Mouse (Mus musculus) liver, embryonic 15.5 days (tissue): ENCODE results near the gene Zfp142. TPM values are rescaled to one million over a fixed set of nuclear protein-coding genes. Genes with fewer than 3 reads are reported as not detected.

Experiments used
- ATAC-seq: fragments of 200-750 bp; cut with Nextera tagmentation; 2 replicates; pipeline ENCODE4 v1.8.0; 2017; ENCODE audit warnings: moderate number of reproducible peaks, mild to moderate bottlenecking, moderate library complexity; ENCODE audit not compliant: insufficient read depth
- H3K27ac ChIP-seq: fragments of 300-500 bp; sonication (generic); replicated peaks from 2 replicates; pipeline ENCODE4 v1.5.1; 2015; ENCODE audit warnings: mild to moderate bottlenecking, inconsistent platforms
- H3K27me3 ChIP-seq: fragments of 300-500 bp; sonication (generic); 2 replicates; pipeline ENCODE4 v1.6.1; 2015; ENCODE audit warnings: mild to moderate bottlenecking, inconsistent platforms
- H3K36me3 ChIP-seq: fragments of 300-500 bp; sonication (generic); replicated peaks from 2 replicates; pipeline ENCODE4 v1.6.1; 2015; ENCODE audit warnings: moderate library complexity, mild to moderate bottlenecking, inconsistent platforms
- H3K4me1 ChIP-seq: fragments of 300-500 bp; sonication (generic); replicated peaks from 2 replicates; pipeline ENCODE4 v1.6.1; 2015; ENCODE audit warnings: inconsistent platforms
- H3K4me2 ChIP-seq: fragments of 300-500 bp; sonication (generic); 2 replicates; pipeline ENCODE4 v1.6.1; 2015; ENCODE audit warnings: moderate library complexity, mild to moderate bottlenecking, inconsistent platforms
- H3K4me3 ChIP-seq: fragments of 300-500 bp; sonication (generic); replicated peaks from 2 replicates; pipeline ENCODE4 v1.5.1; 2015; ENCODE audit warnings: mild to moderate bottlenecking, inconsistent platforms
- H3K9ac ChIP-seq: fragments of 300-500 bp; sonication (generic); 2 replicates; pipeline ENCODE4 v1.6.1; 2015; ENCODE audit warnings: moderate library complexity, mild to moderate bottlenecking, inconsistent platforms
- H3K9me3 ChIP-seq: fragments of 300-500 bp; sonication (generic); replicated peaks from 2 replicates; pipeline ENCODE4 v1.6.1; 2016; ENCODE audit warnings: inconsistent platforms
- WGBS: fragments of 180-500 bp; shearing (Covaris S2); methylation state at CpG from one replicate; pipeline ENCODE4 v1.1.7; 2015; ENCODE audit warnings: mixed read lengths; ENCODE audit not compliant: insufficient replicate concordance; 5-methylcytosine and 5-hydroxymethylcytosine counted together
- polyA plus RNA-seq: library from polyadenylated mRNA; unstranded; fragments of >200 nt; fragmentation: Nextera tagmentation; extraction: Ambion mirVana; gene quantifications from 2 replicates; pipeline ENCODE4 v1.2.1, GENCODE M21; 2015

Gene Zfp142
- polyA plus RNA-seq, 1 experiment from 2014 or later: 1.9 TPM

- Histone ChIP-seq H3K36me3 (peaks cover 35% of the 10 kb centered on the region), H3K9me3 (no peaks in the 10 kb centered on the region), H3K27ac (no peak overlapping the region), H3K9ac (no peak overlapping the region), H3K4me3 (no peak overlapping the region), H3K4me1 (peaks cover 29% of the 10 kb centered on the region), H3K27me3 (no peaks in the 10 kb centered on the region), H3K4me2 (no peak overlapping the region)
- WGBS: 70% methylated on average over 3 of the region's 3 CpGs
- no peak for ATAC-seq
Observed at GRCm38 (mm10) chr1:74582621-74583020, 5.4 kb downstream of the Zfp142 start.

GRCm38 (mm10) chr1:74569739-74570719 is 18.0 kb downstream of the Zfp142 start:
- H3K4me3 ChIP-seq: no peak overlapping the region
- peaks cover 87% of the 10 kb centered on the region for H3K36me3 ChIP-seq
- 82% methylated on average over 29 of the region's 29 CpGs for WGBS

GRCm38 (mm10) chr1:74565834-74566233 is 22.2 kb downstream of the Zfp142 start:
- no peak overlapping the region for H3K4me2 ChIP-seq
- no peaks in the 10 kb centered on the region for H3K4me1 ChIP-seq
- no peak overlapping the region for H3K27ac ChIP-seq
- WGBS: 65% methylated on average over 6 of the region's 6 CpGs
- H3K4me3 ChIP-seq: no peak overlapping the region
- H3K36me3 ChIP-seq: peaks cover 54% of the 10 kb centered on the region
- no peaks in the 10 kb centered on the region for H3K9me3 ChIP-seq
- no peak overlapping the region for H3K9ac ChIP-seq
- H3K27me3 ChIP-seq: no peaks in the 10 kb centered on the region
- no peak for ATAC-seq

More at GRCm38 (mm10) chr1:74569739-74570719, 18.0 kb downstream of the Zfp142 start:
- Histone ChIP-seq H3K9ac (no peak overlapping the region), H3K9me3 (no peaks in the 10 kb centered on the region), H3K27ac (no peak overlapping the region), H3K27me3 (no peaks in the 10 kb centered on the region), H3K4me1 (no peaks in the 10 kb centered on the region), H3K4me2 (no peak overlapping the region)
- no peak for ATAC-seq

GRCm38 (mm10) chr1:74559061-74559460 is 29.0 kb downstream of the Zfp142 start:
- no peak overlapping the region for H3K4me2 ChIP-seq
- H3K4me3 ChIP-seq: no peak overlapping the region
- H3K27ac ChIP-seq: no peak overlapping the region
- 53% methylated on average over 5 of the region's 5 CpGs for WGBS
- no peaks in the 10 kb centered on the region for H3K9me3 ChIP-seq
- no peaks in the 10 kb centered on the region for H3K27me3 ChIP-seq
- H3K4me1 ChIP-seq: no peaks in the 10 kb centered on the region
- H3K36me3 ChIP-seq: no peaks in the 10 kb centered on the region
- no peak for ATAC-seq
- H3K9ac ChIP-seq: no peak overlapping the region

GRCm38 (mm10) chr1:74544184-74544583 is 43.9 kb downstream of the Zfp142 start, which contains the start of gene Usp37:
TSS of gene Usp37 (minus strand) at chr1:74544284.
- Histone ChIP-seq H3K9ac (no peak within 1 kb of the TSS), H3K9me3 (no peaks in the 10 kb centered on the region), H3K27me3 (peaks cover 31% of the 10 kb centered on the region; the same call in 1 of the 2 replicates), H3K4me3 (no peak within 1 kb of the TSS), H3K36me3 (no peaks in the 10 kb centered on the region), H3K4me2 (no peak within 1 kb of the TSS), H3K27ac (no peak within 1 kb of the TSS), H3K4me1 (no peaks in the 10 kb centered on the region)
- WGBS: 60% methylated on average over 4 of the region's 4 CpGs
- no peak for ATAC-seq

GRCm38 (mm10) chr1:74542451-74542961 is 45.5 kb downstream of the Zfp142 start, which contains the start of gene Plcd4:
TSS of gene Plcd4 (plus strand) at chr1:74542888.
- 13% methylated on average over 6 of the region's 6 CpGs for WGBS
- no peak for ATAC-seq

GRCm38 (mm10) chr1:74538650-74539049 is 49.4 kb downstream of the Zfp142 start:
- Histone ChIP-seq H3K9me3 (no peaks in the 10 kb centered on the region), H3K4me3 (no peak overlapping the region), H3K36me3 (no peaks in the 10 kb centered on the region), H3K27ac (no peak overlapping the region), H3K27me3 (peaks cover 24% of the 10 kb centered on the region; the same call in 1 of the 2 replicates), H3K4me2 (no peak overlapping the region), H3K4me1 (no peaks in the 10 kb centered on the region), H3K9ac (no peak overlapping the region)
- no peak for ATAC-seq

More at GRCm38 (mm10) chr1:74542451-74542961, 45.5 kb downstream of the Zfp142 start, which contains the start of gene Plcd4:
- Histone ChIP-seq H3K27me3 (peaks cover 31% of the 10 kb centered on the region; the same call in 1 of the 2 replicates), H3K27ac (no peak within 1 kb of the TSS), H3K9me3 (no peaks in the 10 kb centered on the region), H3K4me2 (no peak within 1 kb of the TSS), H3K4me1 (no peaks in the 10 kb centered on the region), H3K4me3 (no peak within 1 kb of the TSS), H3K9ac (no peak within 1 kb of the TSS), H3K36me3 (no peaks in the 10 kb centered on the region)

- Histone ChIP-seq H3K27me3 (no peaks in the 10 kb centered on the region), H3K9me3 (no peaks in the 10 kb centered on the region), H3K9ac (no peak overlapping the region), H3K4me1 (no peaks in the 10 kb centered on the region), H3K4me2 (no peak overlapping the region), H3K36me3 (peaks cover 78% of the 10 kb centered on the region), H3K27ac (no peak overlapping the region), H3K4me3 (no peak overlapping the region)
- peak; percentile 42; the same call in 1 of the 2 replicates for ATAC-seq
- 78% methylated on average over 7 of the region's 7 CpGs for WGBS
Observed at GRCm38 (mm10) chr1:74528589-74528988, 59.5 kb downstream of the Zfp142 start.

- Histone ChIP-seq H3K9me3 (no peaks in the 10 kb centered on the region), H3K4me3 (no peak overlapping the region), H3K27ac (no peak overlapping the region), H3K4me1 (no peaks in the 10 kb centered on the region), H3K27me3 (no peaks in the 10 kb centered on the region), H3K36me3 (peaks cover 88% of the 10 kb centered on the region), H3K9ac (no peak overlapping the region), H3K4me2 (no peak overlapping the region)
- no peak for ATAC-seq
- WGBS: 76% methylated on average over 4 of the region's 4 CpGs
Observed at GRCm38 (mm10) chr1:74524746-74525145, 63.3 kb downstream of the Zfp142 start.

GRCm38 (mm10) chr1:74519875-74520274 is 68.2 kb downstream of the Zfp142 start:
- Histone ChIP-seq H3K4me2 (no peak overlapping the region), H3K9ac (no peak overlapping the region), H3K36me3 (peaks cover 74% of the 10 kb centered on the region), H3K9me3 (no peaks in the 10 kb centered on the region), H3K27ac (no peak overlapping the region), H3K4me3 (no peak overlapping the region), H3K4me1 (no peaks in the 10 kb centered on the region), H3K27me3 (no peaks in the 10 kb centered on the region)
- ATAC-seq: no peak
